Comparison of ENCODE assay signal across 20 mouse cellular contexts in genomic region chr7:99919971-99920370, GRCm38 (mm10). TPM values are rescaled to one million over a fixed set of nuclear protein-coding genes. Genes with fewer than 3 reads are reported as not detected.
DNase-seq lines count a peak whose midpoint lies in the region; ATAC-seq and TF ChIP-seq lines count a peak whose summit lies in the region.
"Had no signal": no experiment of that assay in that cellular context is flagged by ENCODE, and none has a peak within 500 bp of the region (broad histone marks: within the 10 kb centered on the region; RNA-seq: fewer than 3 reads in every experiment).

No protein-coding gene starts in this region.

- peaks cover 30% of the 10 kb centered on the region for H3K36me3 ChIP-seq in heart, embryonic 10.5 days
- H3K36me3 ChIP-seq in heart, adult 2 months (ENCODE audit: control insufficient read depth, insufficient read depth, low read length), result no peaks in the 10 kb centered on the region
- H3K36me3 ChIP-seq in lung, embryonic 14.5 days (ENCODE audit: insufficient read depth), result peaks cover 33% of the 10 kb centered on the region
- H3K36me3 ChIP-seq in lung, postnatal 0 days (ENCODE audit: insufficient read depth, low read length), result peaks cover 6% of the 10 kb centered on the region
- H3K36me3 ChIP-seq in stomach, postnatal 0 days (ENCODE audit: control insufficient read depth, insufficient read depth, low read length), result peaks cover 8% of the 10 kb centered on the region

- peaks cover 18% of the 10 kb centered on the region for H3K4me1 ChIP-seq in heart, embryonic 10.5 days
- no peaks in the 10 kb centered on the region; the same call in none of the 2 replicates for H3K4me1 ChIP-seq in heart, adult 2 months (ENCODE audit: control insufficient read depth, insufficient read depth, low read length)
- peaks cover 3% of the 10 kb centered on the region for H3K4me1 ChIP-seq in lung, embryonic 14.5 days (ENCODE audit: insufficient read depth)
- H3K4me1 ChIP-seq in lung, postnatal 0 days (ENCODE audit: insufficient read depth, low read depth, low read length), result peaks cover 17% of the 10 kb centered on the region; the same call in 1 of the 2 replicates
- H3K4me1 ChIP-seq in stomach, postnatal 0 days (replicated peaks; ENCODE audit: control insufficient read depth, insufficient read depth), result peaks cover 8% of the 10 kb centered on the region

- no peaks in the 10 kb centered on the region for H3K79me2 ChIP-seq in heart, adult 2 months (replicated peaks; ENCODE audit: control insufficient read depth, insufficient read depth, low read length)

- H3K27ac ChIP-seq in heart, embryonic 10.5 days, result no peak overlapping the region
- no peak overlapping the region for H3K27ac ChIP-seq in heart, adult 2 months
- peak overlapping the region; percentile 39; the same call in 1 of the 2 replicates for H3K27ac ChIP-seq in lung, embryonic 14.5 days (ENCODE audit: low read depth)
- H3K27ac ChIP-seq in lung, postnatal 0 days (ENCODE audit: low read length), result no peak overlapping the region
- no peak overlapping the region for H3K27ac ChIP-seq in stomach, postnatal 0 days (replicated peaks)
- H3K27ac ChIP-seq: forebrain, embryonic 10.5 days; forebrain, embryonic 13.5 days; hindbrain, embryonic 12.5 days; hindbrain, embryonic 15.5 days had no signal

- no peak overlapping the region for H3K9ac ChIP-seq in heart, adult 2 months (ENCODE audit: low read depth, low read length)
- no peak overlapping the region for H3K9ac ChIP-seq in lung, embryonic 14.5 days
- H3K9ac ChIP-seq in lung, postnatal 0 days (replicated peaks; ENCODE audit: low read depth), result no peak overlapping the region
- no peak overlapping the region for H3K9ac ChIP-seq in stomach, postnatal 0 days (ENCODE audit: low read length)
- H3K9ac ChIP-seq: forebrain, embryonic 13.5 days; hindbrain, embryonic 12.5 days; hindbrain, embryonic 15.5 days had no signal

- TF ChIP-seq CTCF in heart, adult 2 months (IDR thresholded peaks at IDR 0.05), result no peak
- TF ChIP-seq CTCF in lung, embryonic 14.5 days (IDR thresholded peaks at IDR 0.05; ENCODE audit: low read depth), result no peak
- no peak for TF ChIP-seq CTCF in lung, postnatal 0 days (IDR thresholded peaks at IDR 0.05)
- no peak for TF ChIP-seq CTCF in stomach, postnatal 0 days (IDR thresholded peaks at IDR 0.05; ENCODE audit: low read depth)

- no peak overlapping the region for H3K4me3 ChIP-seq in heart, embryonic 10.5 days
- H3K4me3 ChIP-seq in heart, adult 2 months, result no peak overlapping the region
- H3K4me3 ChIP-seq in lung, embryonic 14.5 days (ENCODE audit: low read depth, low read length), result no peak overlapping the region
- no peak overlapping the region for H3K4me3 ChIP-seq in lung, postnatal 0 days (ENCODE audit: low read depth, low read length)
- no peak overlapping the region for H3K4me3 ChIP-seq in stomach, postnatal 0 days (ENCODE audit: low read depth, low read length)
- H3K4me3 ChIP-seq: forebrain, embryonic 10.5 days; forebrain, embryonic 13.5 days; hindbrain, embryonic 12.5 days; hindbrain, embryonic 15.5 days had no signal

- H3K4me2 ChIP-seq in lung, embryonic 14.5 days, result no peak overlapping the region
- H3K4me2 ChIP-seq in lung, postnatal 0 days (replicated peaks; ENCODE audit: low read depth, low read length), result no peak overlapping the region
- H3K4me2 ChIP-seq in stomach, postnatal 0 days (replicated peaks; ENCODE audit: low read depth), result no peak overlapping the region
- H3K4me2 ChIP-seq: forebrain, embryonic 13.5 days; heart, embryonic 11.5 days; hindbrain, embryonic 12.5 days; hindbrain, embryonic 15.5 days had no signal

- no peak for ATAC-seq in lung, embryonic 14.5 days (ENCODE audit: insufficient read depth)
- ATAC-seq in lung, postnatal 0 days, result no peak
- no peak; the same call in 1 of the 2 replicates for ATAC-seq in stomach, postnatal 0 days (ENCODE audit: low FRiP score, low TSS enrichment)
- ATAC-seq: activated CD4-positive, CD25-positive, alpha-beta regulatory T cell, adult 4 months; forebrain, embryonic 13.5 days; forebrain, embryonic 16.5 days had no signal

- DNase-seq in heart, embryonic 10.5 days (ENCODE audit: low spot score), result peak; percentile 66
- no peak for DNase-seq in heart, adult 2 months
- no peak for DNase-seq in lung, embryonic 14.5 days
- no peak for DNase-seq in lung, postnatal 0 days (ENCODE audit: low spot score)
- peak; percentile 83 for DNase-seq in thymus, postnatal 14 days
- DNase-seq in thymus, postnatal 4 days, result peak; percentile 79
- no peak for DNase-seq in stomach, postnatal 0 days (ENCODE audit: low spot score)
- DNase-seq in right cerebral cortex, postnatal 25 days, result no peak
- DNase-seq: adrenal gland, postnatal 10 days; adrenal gland, postnatal 36 days; cerebellum, adult 9-10 months; gastrocnemius, postnatal 25 days; heart, adult 18-20 months had no signal

- H3K27me3 ChIP-seq in heart, embryonic 10.5 days (ENCODE audit: insufficient read depth, poor library complexity, severe bottlenecking), result peaks cover 40% of the 10 kb centered on the region
- H3K27me3 ChIP-seq in heart, adult 2 months (ENCODE audit: control insufficient read depth, insufficient read depth, low read length), result no peaks in the 10 kb centered on the region
- H3K27me3 ChIP-seq in lung, embryonic 14.5 days (ENCODE audit: insufficient read depth, low read length), result peaks cover 6% of the 10 kb centered on the region; the same call in 1 of the 2 replicates
- no peaks in the 10 kb centered on the region for H3K27me3 ChIP-seq in lung, postnatal 0 days (replicated peaks; ENCODE audit: insufficient read depth, low read length)
- H3K27me3 ChIP-seq in stomach, postnatal 0 days (ENCODE audit: control insufficient read depth, insufficient read depth, low read length), result no peaks in the 10 kb centered on the region

- no peak for TF ChIP-seq POLR2A in heart, adult 2 months (IDR thresholded peaks at IDR 0.05; ENCODE audit: insufficient read depth, low read depth, low read length)

- intact Hi-C loops in heart, adult 2 months (cut with DNase I), result loop anchor here (10.0 kb wide), 1 partner anchor 195 kb away; no protein-coding TSS in a partner anchor

- 90% methylated on average over 6 of the region's 6 CpGs for WGBS in heart, embryonic 10.5 days
- WGBS in heart, adult 2 months, result 96% methylated on average over 6 of the region's 6 CpGs
- 71% methylated on average over 6 of the region's 6 CpGs for whole genome bisulfite sequencing in lung, embryonic 14.5 days
- 74% methylated on average over 6 of the region's 6 CpGs for WGBS in lung, postnatal 0 days
- WGBS in stomach, postnatal 0 days, result 83% methylated on average over 6 of the region's 6 CpGs

- TF ChIP-seq EP300 in heart, adult 2 months (IDR thresholded peaks at IDR 0.05; ENCODE audit: insufficient read depth, low read depth, low read length), result no peak
- no peak for TF ChIP-seq EP300 in lung, postnatal 0 days (IDR thresholded peaks at IDR 0.05)
- no peak for TF ChIP-seq EP300 in stomach, postnatal 0 days (optimal IDR thresholded peaks at IDR 0.05)

- H3K9me3 ChIP-seq in heart, embryonic 10.5 days, result no peaks in the 10 kb centered on the region
- no peaks in the 10 kb centered on the region for H3K9me3 ChIP-seq in lung, embryonic 14.5 days (ENCODE audit: low read depth, low read length)
- H3K9me3 ChIP-seq in lung, postnatal 0 days (ENCODE audit: low read length), result no peaks in the 10 kb centered on the region
- H3K9me3 ChIP-seq in stomach, postnatal 0 days (ENCODE audit: control insufficient read depth, low read length), result no peaks in the 10 kb centered on the region
- H3K9me3 ChIP-seq: forebrain, embryonic 10.5 days; forebrain, embryonic 13.5 days; hindbrain, embryonic 12.5 days; hindbrain, embryonic 15.5 days had no signal

RNA-seq across cellular contexts. Expression of gene Spcs2, which starts 56.7 kb away (rescaled TPM):
- 241 and 302 TPM in 2 replicates for polyA plus RNA-seq in heart, embryonic 10.5 days (2016; fragmentation: Nextera tagmentation; extraction: Ambion mirVana)
- 10 to 100 TPM; 58.8 to 60.9 TPM for total RNA-seq in heart, adult 2 months (2021)
- polyA plus RNA-seq in heart, adult 2 months (2012; rRNA removed), result 21.0 and 40.0 TPM in 2 replicates
- 322 and 366 TPM in 2 replicates for polyA plus RNA-seq in lung, embryonic 14.5 days (2014; fragmentation: Nextera tagmentation; extraction: Ambion mirVana)
- polyA plus RNA-seq in lung, postnatal 0 days (2015; fragmentation: Nextera tagmentation; extraction: Ambion mirVana), result 318 and 342 TPM in 2 replicates
- polyA plus RNA-seq in stomach, postnatal 0 days (2015; fragmentation: Nextera tagmentation; extraction: Ambion mirVana), result 289 and 308 TPM in 2 replicates

Comparison
In these comparisons a context has a peak if more than half of its experiments do, and no peak if none do; other contexts are left out.
1. DNase-seq: peak in heart, embryonic 10.5 days (single experiment), thymus, postnatal 14 days (single experiment) and thymus, postnatal 4 days (single experiment); none in heart, adult 2 months (0 of 2), lung, embryonic 14.5 days (single experiment), lung, postnatal 0 days (single experiment), stomach, postnatal 0 days (single experiment) and right cerebral cortex, postnatal 25 days (single experiment).